Mouse (Mus musculus): Measurements from ENCODE around the gene Kat14.

DNA sequence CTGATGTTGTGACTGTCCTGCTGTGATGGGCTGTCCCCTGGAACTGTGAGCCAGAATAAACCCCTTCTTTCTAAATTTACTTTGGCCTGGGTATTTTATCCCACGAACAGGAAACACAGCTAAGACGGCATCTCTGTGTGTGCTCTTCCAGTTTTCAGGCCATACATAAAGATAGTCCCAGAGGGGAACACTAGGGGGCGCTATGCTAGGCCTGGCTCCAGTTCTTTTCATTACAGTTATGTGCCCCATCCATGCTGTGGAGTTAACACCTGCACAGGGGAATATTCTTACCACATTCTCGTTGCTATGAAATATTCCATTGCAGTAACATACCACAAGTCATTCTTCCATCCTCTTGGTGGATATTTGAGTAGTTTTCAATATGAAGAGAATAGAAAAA is 69.6 kb downstream of the Kat14 start:
- TF ChIP-seq POLR2A (IDR thresholded peaks at IDR 0.05; ENCODE audit: control insufficient read depth, extremely low read depth, insufficient read depth, low read length, poor library complexity), result no peak
- no peak for TF ChIP-seq CTCF (IDR thresholded peaks at IDR 0.05; ENCODE audit: borderline replicate concordance, control insufficient read depth, extremely low read depth, insufficient read depth, low read length, poor library complexity)

Measured in thymus, adult 2 months (tissue).